Mouse (Mus musculus) cerebellum, adult 9-11 months (tissue): ENCODE data around the gene Polr2a.
A peak's percentile ranks its signal among the peaks of the same experiment; 100 is the strongest.
"Not testable (repeated sequence)": the region's sequence is repeated elsewhere in the genome, so short reads cannot be mapped to it uniquely, and the experiment has no call there.

ENCODE experiments used
- DNase-seq: peaks from one replicate; pipeline ENCODE4 v3.0.0; 2022

Gene Polr2a

GRCm38 (mm10) chr11:69751635-69752034 is 6.8 kb downstream of the Polr2a start:
- no peak for DNase-seq

DNA sequence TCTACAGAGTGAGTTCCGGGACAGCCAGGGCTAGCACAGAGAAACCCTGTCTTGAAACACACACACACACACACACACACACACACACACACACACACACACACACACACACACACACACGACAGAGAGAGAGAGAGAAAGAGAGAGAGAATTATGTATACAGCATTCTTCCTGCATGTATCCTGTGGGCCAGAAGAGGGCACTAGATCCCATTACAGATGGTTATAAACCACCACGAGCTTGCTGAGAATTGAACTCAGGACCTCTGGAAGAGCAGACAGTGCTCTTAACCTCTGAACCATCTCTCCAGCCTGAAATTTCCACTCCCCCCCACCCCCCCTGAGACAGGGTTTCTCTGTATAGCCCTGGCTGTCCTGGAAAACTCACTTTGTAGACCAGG is 27.0 kb downstream of the Polr2a start:
- not testable (repeated sequence) for DNase-seq

GRCm38 (mm10) chr11:69729063-69729462 is 29.4 kb downstream of the Polr2a start:
- DNase-seq = peak; percentile 53

DNA sequence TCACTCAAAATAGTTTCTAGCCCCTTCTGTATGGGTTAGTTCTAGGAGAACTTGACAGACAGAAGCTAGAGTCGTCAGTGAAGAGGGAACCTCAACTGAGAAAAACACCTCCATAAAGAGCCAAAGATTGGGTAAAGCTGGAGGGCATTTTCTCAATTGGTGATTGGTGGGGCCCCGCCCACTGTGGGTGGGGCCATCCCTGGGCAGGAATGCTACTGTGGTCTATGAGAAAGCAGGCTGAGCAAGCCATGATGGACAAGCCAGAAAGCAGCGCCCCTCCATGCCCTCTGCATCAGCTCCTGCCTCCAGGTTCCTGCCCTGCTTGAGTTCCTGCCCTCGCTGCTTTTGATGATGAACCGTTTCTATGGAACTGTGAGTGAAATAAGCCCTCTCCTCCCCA is 32.5 kb downstream of the Polr2a start:
- DNase-seq = no peak

DNA sequence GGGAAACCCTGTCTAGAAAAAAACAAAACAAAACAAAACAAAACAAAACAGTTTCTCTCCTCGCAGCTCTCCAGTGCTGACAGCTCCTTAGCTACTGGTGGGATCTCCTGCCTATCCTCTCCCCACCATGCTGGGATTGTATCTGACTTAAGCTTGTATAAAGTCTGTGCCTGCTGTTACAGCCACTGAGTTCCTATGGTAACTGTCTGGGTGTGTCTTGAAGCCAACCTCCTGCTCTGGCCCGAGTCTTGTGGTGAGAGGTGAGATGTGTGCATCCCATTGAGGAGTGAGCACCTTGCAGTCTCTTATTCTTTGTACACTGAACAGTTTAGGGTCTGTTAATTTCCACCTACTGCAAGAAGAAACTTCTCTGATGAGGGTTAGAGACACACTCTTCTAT is 35.4 kb downstream of the Polr2a start:
- DNase-seq = no peak

DNA sequence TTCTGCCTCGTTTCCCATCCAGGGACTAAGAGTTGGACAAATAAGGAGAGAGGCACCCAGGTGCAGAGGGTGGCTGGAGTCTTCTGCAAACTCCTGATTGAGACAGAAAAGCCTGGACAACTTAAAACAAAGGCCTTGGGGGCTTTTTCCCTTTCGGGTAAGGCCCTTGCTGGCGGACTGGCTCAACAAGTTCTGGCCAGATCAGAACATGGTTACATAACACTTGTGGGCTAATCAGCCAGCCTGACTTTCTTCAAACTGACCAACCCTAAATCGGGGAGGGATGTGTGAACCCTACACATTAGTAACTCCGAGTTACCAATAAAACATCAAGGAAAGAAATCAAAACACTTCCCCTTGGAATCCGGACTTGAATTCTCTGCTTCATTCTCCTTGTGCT is 37.6 kb downstream of the Polr2a start:
- DNase-seq = no peak

DNA sequence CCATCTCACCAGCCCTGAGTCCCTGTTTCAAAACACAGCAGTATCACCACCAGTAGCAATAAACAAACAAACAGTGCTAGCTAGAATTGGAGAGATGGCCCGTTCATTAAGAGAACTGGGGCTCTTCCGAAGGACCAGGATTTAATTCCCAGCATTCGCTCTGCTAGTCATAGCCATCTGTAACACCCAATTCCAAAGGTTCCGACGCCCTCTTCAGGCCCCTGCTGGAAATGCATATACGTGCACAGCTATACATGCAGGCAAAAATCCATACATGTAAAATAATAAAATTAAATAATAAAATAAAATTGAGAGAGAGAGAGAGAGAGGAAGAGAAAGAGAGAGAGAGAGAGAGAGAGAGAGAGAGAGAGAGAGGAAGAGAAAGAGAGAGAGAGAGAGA is 39.0 kb downstream of the Polr2a start:
- DNase-seq = no peak

DNA sequence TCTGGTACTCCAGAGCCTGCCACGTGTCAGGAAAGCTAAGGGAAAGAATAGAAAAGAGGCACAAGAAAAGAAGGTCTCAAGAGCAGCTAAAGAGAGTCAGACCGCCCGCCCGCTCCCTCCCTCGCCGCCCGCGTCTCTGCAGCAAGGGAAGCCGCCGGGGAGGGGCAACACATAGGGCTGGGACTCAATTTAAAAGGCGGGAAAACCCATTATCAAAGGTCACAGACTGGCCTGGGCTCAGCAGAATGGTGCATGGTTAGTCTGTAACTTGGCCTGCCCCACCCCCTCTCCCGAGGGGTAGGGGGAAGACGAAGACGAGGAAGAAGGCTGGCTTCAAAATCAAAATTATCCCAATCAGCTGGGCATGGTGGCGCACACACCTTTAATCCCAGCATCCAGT is 39.8 kb downstream of the Polr2a start:
- no peak for DNase-seq

GRCm38 (mm10) chr11:69716953-69717352 is 41.5 kb downstream of the Polr2a start:
- no peak for DNase-seq

DNA sequence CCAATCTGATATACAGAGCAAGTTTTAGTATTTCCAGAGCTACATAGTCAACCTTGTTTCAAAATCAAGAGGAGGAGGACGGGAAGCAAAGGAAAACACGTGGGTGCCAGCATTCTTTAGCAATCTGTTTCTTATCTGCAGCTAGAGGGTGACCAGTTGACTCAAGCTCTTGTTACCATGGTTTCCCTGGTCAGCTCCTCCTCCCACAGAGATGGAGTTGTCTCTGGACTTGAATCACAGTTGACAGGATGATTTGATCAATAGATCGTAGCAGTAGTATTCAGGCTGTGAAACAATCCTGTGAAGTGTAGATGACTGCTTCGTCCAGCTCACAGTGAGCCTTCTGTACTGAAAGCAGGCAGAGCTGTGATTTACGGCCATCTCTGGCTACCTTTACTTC is 42.5 kb downstream of the Polr2a start:
- no peak for DNase-seq

GRCm38 (mm10) chr11:69715482-69715881 is 43.0 kb downstream of the Polr2a start:
- DNase-seq = no peak

GRCm38 (mm10) chr11:69714636-69715329 is 43.7 kb downstream of the Polr2a start:
- DNase-seq = no peak

DNA sequence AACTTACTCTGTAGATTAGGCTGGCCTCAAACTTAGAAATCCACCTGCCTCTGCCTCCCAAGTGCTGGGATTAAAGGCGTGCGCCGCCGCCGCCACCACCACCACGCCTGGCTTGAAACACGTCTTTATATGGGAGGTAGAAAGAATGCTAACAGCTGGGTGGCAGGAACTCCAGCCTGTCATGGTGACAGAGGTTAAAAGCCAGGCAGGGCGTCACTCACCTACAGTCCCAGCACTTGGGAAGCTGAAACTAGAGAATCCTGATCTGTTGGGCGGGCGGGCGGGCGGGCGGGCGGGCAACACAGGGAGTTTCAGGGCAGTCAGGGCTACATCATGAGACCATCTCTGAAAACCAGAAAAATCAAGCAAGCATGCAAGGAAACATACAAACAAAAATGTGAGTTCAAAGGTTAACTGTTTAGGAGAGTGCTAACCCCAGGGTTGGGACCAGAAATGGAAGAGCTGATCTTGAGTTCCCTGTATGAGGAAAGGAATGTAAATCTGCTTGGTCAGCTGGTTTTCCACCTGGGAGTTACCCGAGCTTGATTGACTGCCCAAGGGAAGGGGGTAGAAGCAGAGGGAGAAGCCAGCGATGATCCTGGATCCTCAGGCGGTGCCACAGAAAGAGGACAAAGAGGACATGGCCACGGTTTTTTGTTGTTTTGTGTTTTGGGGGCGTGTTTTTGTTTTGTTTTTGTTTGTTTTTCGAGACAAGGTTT is 45.3 kb downstream of the Polr2a start:
- no peak for DNase-seq

- no peak for DNase-seq
Observed at GRCm38 (mm10) chr11:69711082-69711481, 47.4 kb downstream of the Polr2a start.

GRCm38 (mm10) chr11:69710470-69710869 is 48.0 kb downstream of the Polr2a start:
- no peak for DNase-seq

- no peak for DNase-seq
Observed at GRCm38 (mm10) chr11:69709554-69710446, 48.6 kb downstream of the Polr2a start.

DNA sequence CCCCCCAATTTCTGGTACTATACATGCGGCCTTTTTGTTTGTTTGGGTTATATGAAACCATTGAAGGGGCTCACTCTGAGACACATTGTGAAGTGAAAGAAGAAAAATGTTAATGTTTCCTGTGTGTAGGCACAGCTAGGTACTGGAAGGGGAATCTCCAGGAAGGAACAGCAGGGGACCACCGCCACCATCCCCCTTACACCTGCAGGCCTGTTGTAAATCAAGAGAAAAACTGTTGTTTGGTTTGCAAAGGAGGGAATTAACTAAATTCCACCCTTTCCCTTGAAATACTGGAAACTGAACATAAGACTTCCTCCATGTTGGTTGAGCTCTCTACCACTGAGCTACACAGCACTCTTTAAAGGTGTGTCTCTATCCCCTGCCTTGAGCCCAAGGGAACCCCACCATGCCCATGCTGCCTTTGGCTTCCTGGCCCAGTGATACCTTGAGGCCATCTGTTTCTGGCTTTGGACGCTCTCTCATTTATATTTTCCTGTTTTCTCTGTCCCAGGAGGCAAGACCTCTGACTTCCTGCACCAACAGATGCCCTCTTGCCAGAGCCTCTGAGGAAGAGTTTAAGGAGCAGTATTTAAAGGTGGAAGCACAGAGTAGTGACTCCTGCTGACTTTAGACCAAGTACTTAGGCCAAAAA is 49.7 kb downstream of the Polr2a start:
- peak; percentile 55 for DNase-seq

- DNase-seq = no peak
Observed at GRCm38 (mm10) chr11:69707873-69708381, 50.5 kb downstream of the Polr2a start.

- DNase-seq = peak; percentile 58
Observed at GRCm38 (mm10) chr11:69707480-69707847, 51.0 kb downstream of the Polr2a start.

DNA sequence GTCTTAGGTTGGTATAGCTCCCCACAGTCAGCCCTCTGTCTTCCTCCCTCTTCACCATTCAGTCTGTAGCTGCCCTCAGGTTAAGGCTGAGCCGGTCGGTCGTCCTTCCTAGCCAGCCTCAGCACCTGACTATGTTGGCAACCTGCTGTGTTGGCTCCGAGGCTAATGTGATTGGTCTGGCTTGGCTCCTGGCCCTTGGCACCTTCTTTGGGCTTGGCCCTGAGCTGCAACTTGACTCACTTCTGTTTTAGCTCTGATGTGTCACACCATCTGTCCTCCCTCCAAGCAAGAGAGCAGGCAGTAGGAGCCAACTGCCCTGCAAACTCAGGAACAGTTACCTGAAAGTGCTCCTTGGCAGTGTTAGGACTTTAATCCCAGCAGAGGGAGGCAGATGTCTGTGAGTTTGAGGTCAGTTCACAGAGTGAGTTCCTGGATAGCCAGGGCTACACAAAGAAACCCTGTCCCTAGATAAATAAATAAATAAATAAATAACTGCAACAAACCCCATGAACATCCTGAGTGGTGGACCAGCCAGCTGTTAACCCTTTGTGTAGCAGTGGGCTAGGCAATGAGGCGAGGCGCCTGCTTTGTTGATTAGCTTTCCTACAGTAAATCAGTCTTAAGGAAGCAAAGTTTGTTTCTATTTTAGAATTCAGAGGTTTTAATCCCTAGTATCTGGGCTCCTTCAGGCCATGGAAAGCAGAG is 51.5 kb downstream of the Polr2a start:
- DNase-seq = peak; percentile 98

- no peak for DNase-seq
Observed at GRCm38 (mm10) chr11:69704613-69705010, 53.8 kb downstream of the Polr2a start.
